Mouse (Mus musculus) gastrocnemius, adult 2 months (tissue): ENCODE results near the gene Traf3ip3. TPM values are rescaled to one million over a fixed set of nuclear protein-coding genes. Genes with fewer than 3 reads are reported as not detected.

Experiments
- DNase-seq: peaks from one replicate; pipeline ENCODE4 v3.0.0; 2022
- H3K27ac ChIP-seq: fragments of 200-600 bp; 2 replicates; pipeline ENCODE4 v1.8.1; 2022; ENCODE audit warnings: mild to moderate bottlenecking
- H3K4me3 ChIP-seq: fragments of 200-600 bp; 2 replicates; pipeline ENCODE4 v1.8.1; 2022; ENCODE audit warnings: mild to moderate bottlenecking, moderate library complexity
- CTCF ChIP-seq: fragments of 200-600 bp; IDR thresholded peaks from 2 replicates; pipeline ENCODE4 v1.8.1; 2022; ENCODE audit warnings: antibody characterized with exemption, mild to moderate bottlenecking, moderate library complexity
- intact Hi-C: fragments of 180-260 bp; cut with DNase I; formaldehyde crosslinking; loops from one replicate; pipeline ENCODE4 v1.15.1; 2025
- total RNA-seq, 2 experiments: library from RNA; stranded (reverse); gene quantifications; 2 replicates each; pipeline ENCODE4 v1.2.3; 2021

Traf3ip3 gene
- total RNA-seq, 2 experiments from 2014 or later = 0.48 to 1.2 TPM

DNA sequence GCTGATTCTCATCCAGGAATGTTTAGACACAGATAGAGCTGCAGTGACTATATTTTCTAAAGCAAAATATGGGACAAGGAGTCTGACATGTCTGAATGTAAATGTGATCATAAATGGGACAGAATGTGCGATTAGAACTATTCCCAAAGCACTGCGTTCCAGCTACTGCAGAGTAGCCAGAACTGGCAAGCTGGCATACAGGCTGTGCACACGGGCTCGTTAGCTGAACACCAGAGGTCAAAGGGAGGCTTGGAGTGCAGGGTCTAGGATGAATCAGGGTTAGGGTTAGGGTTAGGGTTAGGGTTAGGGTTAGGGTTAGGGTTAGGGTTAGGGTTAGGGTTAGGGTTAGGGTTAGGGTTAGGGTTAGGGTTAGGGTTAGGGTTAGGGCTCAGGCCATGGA, 26.0 kb upstream of the Traf3ip3 start:
- Histone ChIP-seq H3K27ac (no peak overlapping the region), H3K4me3 (no peak overlapping the region)
- intact Hi-C loops = no loop called here
- DNase-seq = no peak
- TF ChIP-seq CTCF = no peak

DNA sequence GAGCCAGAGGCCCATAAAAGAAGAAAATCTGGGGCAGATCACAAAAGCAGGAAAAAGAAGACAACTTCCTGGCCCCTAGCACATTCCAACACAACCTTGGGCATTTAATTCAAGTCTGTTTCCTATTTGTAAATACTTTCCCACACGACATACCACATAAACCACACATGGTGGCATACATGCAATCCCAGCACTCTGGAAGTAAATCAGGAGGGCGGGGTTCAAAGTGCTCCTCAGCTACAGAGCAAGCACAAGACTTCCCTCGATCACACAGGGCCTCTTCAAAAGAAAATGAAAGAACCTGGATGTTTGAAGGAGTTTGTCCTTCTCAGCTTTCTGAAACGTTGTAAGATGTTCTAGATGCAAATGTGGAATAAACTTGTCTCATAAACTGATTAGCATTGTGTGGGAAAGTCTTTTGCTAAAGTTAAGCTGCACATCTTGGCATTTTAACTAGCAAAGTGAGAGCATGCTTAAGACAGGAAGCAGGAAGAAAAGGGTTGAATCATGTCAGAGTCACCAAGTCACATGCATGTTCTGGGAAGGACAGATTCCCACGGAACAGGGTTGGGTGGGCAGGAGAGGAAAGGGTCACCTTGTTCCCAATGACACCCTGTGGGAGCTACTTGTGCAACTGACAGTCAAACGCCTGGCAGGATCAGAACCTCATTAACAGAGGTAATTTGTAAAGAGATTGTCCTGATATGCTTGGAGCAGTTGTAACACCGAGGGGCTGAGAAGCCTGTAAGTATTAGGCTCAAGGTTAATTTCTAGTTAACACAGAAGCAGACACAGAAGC, 25.4 kb upstream of the Traf3ip3 start:
- H3K27ac ChIP-seq = no peak overlapping the region
- DNase-seq = no peak
- H3K4me3 ChIP-seq = no peak overlapping the region
- intact Hi-C loops = no loop called here
- no peak for TF ChIP-seq CTCF

DNA sequence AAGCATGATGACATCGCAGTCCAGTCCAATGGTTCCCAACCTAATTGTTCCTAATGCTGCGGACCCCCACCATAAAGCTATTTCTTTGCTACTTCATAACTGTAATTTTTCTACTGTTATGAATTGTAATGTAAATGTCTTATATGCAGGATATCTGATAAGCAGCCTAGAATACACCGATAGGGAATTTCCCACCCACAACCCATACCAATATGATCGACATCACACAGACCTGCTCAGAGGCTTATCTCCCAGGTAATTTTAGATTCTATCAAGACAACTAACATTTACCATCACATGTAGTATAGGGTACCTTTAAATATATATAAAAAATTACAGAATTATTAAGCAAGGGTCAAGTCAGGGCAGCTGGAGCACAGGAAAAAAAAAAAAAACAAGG, 24.6 kb upstream of the Traf3ip3 start:
- DNase-seq = no peak
- intact Hi-C loops = no loop called here

DNA sequence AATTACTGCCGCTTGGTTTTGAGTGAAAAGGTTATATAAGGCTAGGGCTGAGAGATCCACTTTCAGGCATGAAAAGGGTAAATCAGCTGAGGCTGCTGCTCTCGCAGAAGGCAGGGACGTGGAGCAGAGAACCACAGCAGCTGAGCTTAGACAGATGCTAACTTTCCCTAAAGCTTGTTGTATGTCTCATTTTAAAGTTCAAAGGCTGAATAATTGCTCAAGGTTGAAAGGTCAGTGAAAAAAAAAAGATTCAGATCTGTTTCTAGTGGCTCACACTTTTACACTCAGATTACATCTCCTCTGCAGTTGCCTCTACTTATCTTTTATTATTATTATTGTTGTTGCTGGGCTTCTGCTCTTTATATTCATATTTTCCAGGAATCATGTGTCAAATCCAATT, 24.0 kb upstream of the Traf3ip3 start:
- no peak for DNase-seq
- no peak overlapping the region for H3K27ac ChIP-seq
- intact Hi-C loops = no loop called here
- TF ChIP-seq CTCF = no peak
- H3K4me3 ChIP-seq = no peak overlapping the region

More for the DNA sequence above, 24.6 kb upstream of the Traf3ip3 start:
- no peak overlapping the region for H3K27ac ChIP-seq
- H3K4me3 ChIP-seq = no peak overlapping the region
- no peak for TF ChIP-seq CTCF

DNA sequence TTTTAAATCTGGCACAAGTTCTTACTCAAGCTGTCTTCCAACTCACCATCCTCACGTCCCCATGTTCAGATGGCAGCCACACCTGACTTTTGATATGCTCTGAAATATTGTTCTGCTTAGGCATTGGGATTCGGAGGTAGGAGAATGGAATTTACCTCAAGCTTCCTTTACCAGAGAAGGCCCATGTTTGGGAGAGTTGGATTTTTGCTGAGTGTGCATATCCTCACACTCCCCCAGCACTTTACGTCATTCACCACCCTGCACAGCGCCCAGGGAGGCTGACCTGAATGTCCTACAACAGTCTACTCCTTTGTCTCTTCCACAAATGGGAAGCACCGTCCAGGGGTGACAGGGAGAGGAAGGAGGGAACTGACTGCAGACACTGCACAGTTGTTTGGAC, 18.9 kb upstream of the Traf3ip3 start:
- no peak overlapping the region for H3K27ac ChIP-seq
- intact Hi-C loops = no loop called here
- DNase-seq = no peak
- H3K4me3 ChIP-seq = no peak overlapping the region
- no peak for TF ChIP-seq CTCF

DNA sequence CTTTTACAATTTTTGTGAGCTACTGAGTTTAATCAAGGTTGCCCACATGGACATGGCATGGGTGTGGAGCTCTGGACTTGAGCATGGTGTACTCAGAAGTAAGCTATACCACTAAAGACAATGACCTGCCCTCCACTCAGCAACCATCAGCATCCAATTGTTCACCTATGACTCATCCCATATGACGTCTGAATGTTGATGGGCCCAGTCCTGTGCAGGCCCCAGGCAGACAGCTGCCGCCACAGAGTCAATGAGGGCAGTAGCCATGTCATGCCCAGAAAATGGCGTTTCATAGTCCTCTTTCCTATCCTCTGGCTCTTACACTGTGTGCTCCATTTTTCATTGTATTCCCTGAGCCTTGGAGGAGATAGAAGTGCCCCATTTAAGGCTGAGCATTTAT, 14.5 kb upstream of the Traf3ip3 start:
- no peak for DNase-seq
- intact Hi-C loops = no loop called here
- no peak overlapping the region for H3K4me3 ChIP-seq
- H3K27ac ChIP-seq = no peak overlapping the region
- no peak for TF ChIP-seq CTCF

DNA sequence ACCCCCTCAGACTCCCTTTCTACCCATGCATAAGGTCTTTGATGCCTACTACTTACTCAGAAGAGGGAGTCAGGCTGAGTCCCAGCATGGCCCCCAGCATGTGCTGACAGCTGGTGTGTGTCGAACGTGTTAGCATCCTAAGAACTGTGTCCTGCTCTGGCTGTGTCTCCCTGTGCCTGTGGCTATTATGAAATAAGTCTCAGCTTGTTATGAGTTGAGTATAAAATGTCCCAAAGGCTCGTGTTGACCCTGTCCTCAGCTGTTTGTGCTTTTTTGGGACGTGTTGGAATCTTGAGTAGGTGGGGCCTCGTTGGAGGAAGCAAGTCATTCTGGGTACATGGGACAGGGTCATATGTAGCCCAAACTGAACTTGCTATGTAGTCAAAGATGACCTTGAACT, 12.6 kb upstream of the Traf3ip3 start:
- TF ChIP-seq CTCF = no peak
- no peak overlapping the region for H3K4me3 ChIP-seq
- H3K27ac ChIP-seq = no peak overlapping the region
- intact Hi-C loops = no loop called here
- DNase-seq = no peak

DNA sequence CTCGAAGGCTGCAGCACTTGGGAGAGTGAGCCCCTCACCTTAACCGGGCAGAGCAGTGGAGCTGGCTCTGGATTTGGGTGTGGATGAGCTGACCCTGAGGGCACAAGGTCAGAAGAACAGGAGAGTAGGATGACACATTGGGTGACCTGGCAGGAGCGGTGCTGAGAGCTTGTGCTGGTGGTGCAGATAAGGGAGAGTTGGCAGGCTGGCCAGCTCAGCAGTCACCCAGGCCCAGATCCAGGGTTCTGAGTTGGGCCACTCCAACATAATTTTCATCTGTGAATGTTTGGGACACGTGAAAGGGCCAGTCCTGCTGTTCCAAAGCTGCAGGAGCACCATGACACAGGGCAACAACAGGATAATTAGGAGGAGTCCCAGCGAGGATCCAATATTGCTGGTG, 9.9 kb upstream of the Traf3ip3 start:
- no peak for TF ChIP-seq CTCF
- DNase-seq = no peak
- no peak overlapping the region for H3K4me3 ChIP-seq
- H3K27ac ChIP-seq = no peak overlapping the region
- intact Hi-C loops = no loop called here

DNA sequence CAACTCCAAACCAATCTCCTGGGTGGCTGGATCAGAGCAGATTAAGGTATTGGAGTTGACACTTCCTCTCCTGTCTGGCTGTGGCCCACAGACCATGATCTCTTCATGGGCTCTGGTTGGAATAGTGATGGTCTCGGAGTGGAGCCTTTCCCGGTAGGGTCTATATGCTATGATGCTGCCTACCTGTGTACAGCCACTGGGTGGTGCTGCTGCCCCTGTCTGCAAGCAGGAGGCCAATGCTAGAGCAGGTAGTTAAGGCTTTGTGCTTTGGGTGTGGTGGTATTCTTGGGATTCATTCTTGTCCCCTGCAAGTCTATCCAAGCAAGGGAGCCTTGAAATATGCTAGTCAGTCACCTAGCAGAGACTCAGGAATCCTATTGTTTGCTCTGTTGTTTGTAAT, 6.7 kb upstream of the Traf3ip3 start:
- DNase-seq = peak; percentile 57
- H3K27ac ChIP-seq = no peak overlapping the region
- peak; percentile 82 for TF ChIP-seq CTCF
- H3K4me3 ChIP-seq = no peak overlapping the region
- intact Hi-C loops = loop anchor here (1.0 to 5.0 kb wide), 3 partner anchors 44 to 169 kb away; no protein-coding TSS in a partner anchor

DNA sequence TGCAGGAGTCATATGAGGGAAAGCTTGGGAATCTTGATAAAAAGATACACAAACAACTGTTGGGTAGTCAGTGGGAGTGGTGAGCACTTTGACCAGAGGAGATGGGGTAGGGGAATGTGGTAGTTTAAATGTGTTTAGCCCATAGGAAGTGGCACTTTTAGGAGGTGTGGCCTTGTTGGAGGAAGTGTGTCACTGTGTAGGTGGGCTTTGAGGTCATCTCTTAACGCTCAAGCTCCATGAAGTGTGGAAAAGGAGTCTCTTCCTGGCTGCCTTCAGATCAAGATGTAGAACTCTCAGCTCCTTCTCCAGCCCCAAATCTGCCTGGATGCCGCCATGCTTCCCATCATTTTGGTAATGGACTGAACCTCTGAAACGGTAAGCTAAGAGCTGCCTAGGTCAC, 6.0 kb upstream of the Traf3ip3 start, which contains the start of gene Lamb3:
Gene Lamb3, plus strand, starts transcription at position 197 of the 400 bp plus-strand sequence.
- intact Hi-C loops = loop anchor here (5.0 kb wide), 1 partner anchor 45 kb away; no protein-coding TSS in a partner anchor
- no peak for TF ChIP-seq CTCF
- H3K4me3 ChIP-seq = no peak within 1 kb of the TSS
- DNase-seq = no peak
- no peak within 1 kb of the TSS for H3K27ac ChIP-seq

DNA sequence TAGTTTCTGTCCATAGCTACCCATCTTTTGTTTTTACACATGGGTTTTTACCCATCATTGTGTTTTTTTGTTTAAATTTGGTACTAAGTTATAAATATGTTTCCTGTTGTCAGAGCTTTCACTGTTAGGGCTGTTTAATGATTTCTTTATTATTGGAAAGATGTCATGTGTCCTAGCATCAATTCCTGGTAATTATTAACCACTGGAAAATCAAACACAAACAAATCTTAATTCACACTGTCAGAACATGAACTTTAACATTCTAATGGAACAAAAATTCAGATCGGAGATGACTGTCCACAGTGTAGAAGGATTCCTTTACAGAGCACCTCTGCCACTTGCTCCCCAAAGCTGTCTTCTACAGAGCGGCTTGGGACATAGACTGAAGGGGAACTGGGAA, 3.9 kb upstream of the Traf3ip3 start:
- intact Hi-C loops = loop anchor here (5.0 kb wide), 1 partner anchor 47 kb away; no protein-coding TSS in a partner anchor
- Histone ChIP-seq H3K4me3 (no peak overlapping the region), H3K27ac (no peak overlapping the region)
- no peak for DNase-seq
- no peak for TF ChIP-seq CTCF

DNA sequence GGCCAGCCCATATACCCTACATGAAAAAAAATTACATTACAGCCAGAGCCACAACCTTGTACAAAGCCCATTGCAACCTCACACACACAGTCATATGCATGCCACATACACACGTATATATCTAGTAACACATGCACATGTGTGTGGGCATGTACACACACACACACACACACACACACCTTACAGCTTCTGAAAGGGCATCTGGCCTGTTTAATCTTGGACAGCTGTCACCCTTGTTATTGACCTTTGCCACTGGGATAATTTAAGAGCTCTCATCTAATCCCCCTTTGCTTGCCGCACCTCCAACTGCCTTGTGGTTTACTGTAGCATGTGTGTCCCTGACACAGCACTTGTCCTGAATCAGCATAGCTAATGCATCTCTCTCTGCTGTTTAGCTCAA, 2.3 kb upstream of the Traf3ip3 start:
- no peak for TF ChIP-seq CTCF
- Histone ChIP-seq H3K27ac (no peak overlapping the region), H3K4me3 (no peak overlapping the region)
- intact Hi-C loops = no loop called here
- DNase-seq = no peak

DNA sequence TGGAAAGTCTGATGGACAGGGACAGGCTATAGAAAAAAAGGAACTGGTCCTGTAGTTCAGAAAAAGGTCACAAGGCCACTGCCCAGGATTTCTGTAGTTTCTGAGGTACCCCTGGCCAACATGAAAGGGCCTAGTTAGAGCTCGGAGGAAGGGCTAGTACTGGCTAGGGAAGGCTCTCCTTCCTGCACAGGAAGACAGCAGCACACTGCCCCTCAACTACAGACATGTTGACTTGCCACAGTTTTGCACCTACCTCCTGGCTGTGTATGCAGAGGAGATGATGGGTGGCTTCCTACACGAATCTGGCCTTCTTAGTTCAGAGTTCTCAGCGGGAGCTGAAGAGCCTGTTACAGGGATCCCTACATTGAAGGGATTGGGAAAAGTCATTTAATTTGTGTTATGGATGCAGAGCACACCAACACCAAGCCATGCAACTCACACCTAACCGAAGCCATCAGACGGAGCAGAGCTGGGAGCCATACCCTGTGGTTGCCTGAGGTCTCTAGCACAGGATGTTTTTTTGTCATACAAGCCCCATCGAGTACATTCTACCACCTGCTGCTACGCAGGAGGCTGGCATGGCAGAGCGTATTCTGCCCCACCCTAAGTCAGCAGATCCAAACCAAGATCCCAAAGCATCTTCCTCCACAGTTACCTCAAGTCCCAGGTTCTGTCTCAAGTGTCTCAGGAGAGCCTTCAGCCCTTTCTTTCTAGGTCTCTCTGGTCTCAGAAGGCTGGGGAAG, 692 bp downstream of the Traf3ip3 start:
- TF ChIP-seq CTCF = no peak
- H3K4me3 ChIP-seq = no peak overlapping the region; the same call in 1 of the 2 replicates
- no peak overlapping the region for H3K27ac ChIP-seq
- intact Hi-C loops = no loop called here
- no peak for DNase-seq

DNA sequence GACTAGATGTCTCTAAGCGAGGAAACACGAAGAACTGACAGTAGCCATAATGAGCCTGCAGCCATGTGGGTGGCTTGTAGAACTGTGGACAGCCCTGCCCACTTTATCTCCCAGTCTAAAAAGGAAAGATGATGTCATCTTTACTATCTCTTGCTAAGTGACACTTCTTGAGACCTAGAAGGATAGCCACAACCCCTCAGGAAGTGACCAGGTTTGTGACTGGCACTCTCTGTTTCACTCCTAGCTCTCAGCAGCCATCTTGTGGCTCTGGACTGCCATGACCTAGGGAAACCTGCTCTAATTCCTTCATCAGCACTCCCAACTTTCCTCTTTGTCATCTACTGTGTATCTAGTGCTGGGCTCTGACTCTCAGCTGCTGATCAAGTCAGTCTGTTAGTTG, 3.2 kb downstream of the Traf3ip3 start:
- no peak overlapping the region for H3K4me3 ChIP-seq
- peak; percentile 19; the same call in 1 of the 2 replicates for TF ChIP-seq CTCF
- intact Hi-C loops = no loop called here
- DNase-seq = no peak
- no peak overlapping the region for H3K27ac ChIP-seq
